Mouse (Mus musculus) erythroid progenitor cell, adult 5-6 weeks (primary cell): ENCODE data around the gene Tpcn2. TPM values are rescaled to one million over a fixed set of nuclear protein-coding genes. Genes with fewer than 3 reads are reported as not detected.

Experiments
- ATAC-seq: replicated peaks from 2 replicates; pipeline ENCODE4 v1.8.0; 2016; ENCODE audit warnings: moderate number of reproducible peaks, mild to moderate bottlenecking, moderate TSS enrichment, inconsistent platforms; ENCODE audit not compliant: poor library complexity, low FRiP score, severe bottlenecking
- total RNA-seq, 2 experiments: library from RNA; stranded (forward) in 1 of 2; stranded (reverse) in 1 of 2; fragments of 150-400 nt in 1 of 2; fragments of 186-747, 209-891 nt in 1 of 2; gene quantifications; 2 replicates each; pipeline versions ENCODE4 v1.2.3 to v1.2.4; 2015 to 2017; ENCODE audit warnings: low replicate concordance in 2 of 2

Gene Tpcn2
- total RNA-seq, 2 experiments from 2014 or later: 3.2 to 8.0 TPM

GRCm38 (mm10) chr7:145300321-145301007 is 16.7 kb upstream of the Tpcn2 start, which contains the start of gene Mrgprf:
Gene Mrgprf (plus strand): TSS chr7:145300828.
- no peak for ATAC-seq

- ATAC-seq: no peak
Measured at GRCm38 (mm10) chr7:145299562-145300320, 15.9 kb upstream of the Tpcn2 start.

- no peak for ATAC-seq
Measured at GRCm38 (mm10) chr7:145298666-145299490, 15.1 kb upstream of the Tpcn2 start.

- ATAC-seq: no peak
Measured at GRCm38 (mm10) chr7:145293859-145294258, 10.0 kb upstream of the Tpcn2 start.

- no peak for ATAC-seq
Measured at GRCm38 (mm10) chr7:145292726-145293125, 8.9 kb upstream of the Tpcn2 start.

- no peak for ATAC-seq
Measured at GRCm38 (mm10) chr7:145291847-145292246, 8.0 kb upstream of the Tpcn2 start.

GRCm38 (mm10) chr7:145289302-145289701 is 5.5 kb upstream of the Tpcn2 start:
- ATAC-seq: no peak

- no peak for ATAC-seq
Measured at GRCm38 (mm10) chr7:145287410-145287809, 3.6 kb upstream of the Tpcn2 start.

GRCm38 (mm10) chr7:145285476-145285875 is 1.7 kb upstream of the Tpcn2 start:
- ATAC-seq: no peak

- no peak for ATAC-seq
Measured at GRCm38 (mm10) chr7:145284293-145284692, 482 bp upstream of the Tpcn2 start.

- ATAC-seq: no peak
Measured at GRCm38 (mm10) chr7:145283041-145283440, 770 bp downstream of the Tpcn2 start.

- ATAC-seq: no peak
Measured at GRCm38 (mm10) chr7:145281396-145281795, 2.4 kb downstream of the Tpcn2 start.

- no peak for ATAC-seq
Measured at GRCm38 (mm10) chr7:145275488-145275887, 8.3 kb downstream of the Tpcn2 start.

GRCm38 (mm10) chr7:145270955-145271354 is 12.9 kb downstream of the Tpcn2 start:
- no peak for ATAC-seq

GRCm38 (mm10) chr7:145268890-145269289 is 14.9 kb downstream of the Tpcn2 start:
- no peak for ATAC-seq

- ATAC-seq: no peak
Measured at GRCm38 (mm10) chr7:145266011-145266410, 17.8 kb downstream of the Tpcn2 start.

- no peak for ATAC-seq
Measured at GRCm38 (mm10) chr7:145264202-145264601, 19.6 kb downstream of the Tpcn2 start.

- ATAC-seq: no peak
Measured at GRCm38 (mm10) chr7:145256092-145256491, 27.7 kb downstream of the Tpcn2 start.

GRCm38 (mm10) chr7:145253986-145254630 is 29.7 kb downstream of the Tpcn2 start:
- ATAC-seq: no peak
